Mouse (Mus musculus) lung, postnatal 36 days (tissue): Measurements from ENCODE around the gene Btbd3.

Experiments
- DNase-seq: peaks from one replicate; pipeline ENCODE4 v3.0.0; 2022; ENCODE audit warnings: mixed read lengths

Gene Btbd3

DNA sequence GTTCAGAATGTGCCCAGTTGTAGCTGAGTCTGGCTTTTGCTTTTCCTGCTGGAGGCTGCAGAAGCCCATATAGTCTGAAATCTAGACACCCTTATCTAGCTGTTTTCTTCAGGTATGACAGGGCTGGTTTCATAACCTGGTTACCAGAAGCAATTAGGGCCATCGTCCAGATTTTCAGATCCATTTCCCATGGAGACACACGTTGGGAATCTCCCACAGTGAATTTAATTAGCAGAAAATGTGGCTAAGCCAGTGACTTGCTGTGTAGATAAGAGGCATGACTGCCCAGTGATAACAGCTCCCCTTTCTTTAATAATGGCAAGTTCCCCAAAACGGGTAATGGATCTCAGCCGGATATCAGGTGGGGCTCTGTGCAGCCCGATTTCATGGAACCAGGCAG, 146.7 kb downstream of the Btbd3 start:
- no peak for DNase-seq

DNA sequence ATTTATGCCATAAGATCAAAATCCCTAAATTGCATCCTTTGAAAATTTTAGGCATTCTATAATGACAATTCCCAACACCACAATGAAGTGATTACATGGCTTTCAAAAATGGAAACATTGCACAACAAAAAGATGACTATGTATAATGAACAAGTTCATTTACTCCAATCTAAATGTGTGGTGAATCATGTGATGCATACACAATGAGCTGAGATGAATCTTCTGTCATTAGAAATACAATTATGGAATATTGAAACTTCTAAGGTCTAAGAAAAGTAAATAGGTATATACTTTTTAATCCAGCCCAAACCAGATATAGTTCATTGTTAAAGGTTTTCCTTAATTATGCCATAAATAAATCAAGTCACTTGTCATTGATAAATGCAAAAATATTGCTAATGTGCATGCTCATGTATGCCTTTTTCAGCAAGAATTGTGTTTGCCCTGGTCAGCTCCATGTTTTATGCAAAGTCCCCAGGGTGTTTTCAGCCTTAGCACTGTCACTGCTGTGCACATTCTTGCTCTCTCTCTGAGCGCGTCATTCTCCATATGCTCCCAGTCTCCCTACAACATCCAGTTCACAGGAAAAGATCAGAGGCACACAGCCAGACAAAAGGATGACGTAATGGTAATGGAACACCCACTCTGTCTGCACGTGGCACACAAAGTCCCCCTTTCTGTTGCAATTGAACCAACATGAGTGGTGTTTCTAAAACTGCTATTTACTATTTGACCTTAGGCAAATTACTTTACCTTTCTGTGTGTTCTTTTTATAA, 149.6 kb downstream of the Btbd3 start:
- DNase-seq: peak; percentile 15

DNA sequence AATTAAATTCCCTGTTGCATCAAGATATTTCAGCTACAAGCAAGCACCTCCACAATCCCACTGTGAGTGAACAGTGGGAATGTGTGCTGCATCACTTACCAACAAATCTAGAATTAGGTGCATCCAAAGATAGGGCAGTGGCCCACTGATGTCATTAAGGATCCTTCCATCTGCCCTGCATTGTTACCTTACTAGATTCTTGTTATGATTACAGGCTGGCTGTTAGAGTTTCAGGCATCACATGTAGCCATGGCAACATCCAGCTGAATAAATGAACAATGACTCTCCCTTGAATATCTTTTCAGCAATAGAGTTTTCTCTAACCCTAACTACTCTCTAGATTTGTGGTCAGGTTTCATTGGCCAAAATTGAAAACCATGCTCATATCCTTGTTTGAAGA, 150.3 kb downstream of the Btbd3 start:
- DNase-seq: no peak

DNA sequence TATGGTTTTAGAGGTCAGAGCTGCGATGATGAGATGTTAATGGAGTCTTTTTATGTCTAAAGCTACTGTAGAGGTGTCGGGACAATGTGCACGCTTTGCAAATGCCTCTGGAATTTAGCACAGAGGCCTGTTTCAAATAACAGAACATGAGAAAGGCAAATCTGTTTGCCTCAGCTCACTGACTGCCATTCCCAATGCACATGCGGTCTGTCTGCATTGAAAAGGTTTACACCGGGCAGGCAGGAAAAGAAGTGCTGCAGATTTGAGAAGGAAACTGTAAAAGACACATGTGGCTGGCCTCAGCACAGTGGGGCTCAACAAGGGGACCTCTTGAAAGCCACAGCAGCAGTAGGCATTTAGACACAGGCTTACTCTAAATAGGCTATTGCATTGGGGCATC, 156.2 kb downstream of the Btbd3 start:
- DNase-seq: no peak

DNA sequence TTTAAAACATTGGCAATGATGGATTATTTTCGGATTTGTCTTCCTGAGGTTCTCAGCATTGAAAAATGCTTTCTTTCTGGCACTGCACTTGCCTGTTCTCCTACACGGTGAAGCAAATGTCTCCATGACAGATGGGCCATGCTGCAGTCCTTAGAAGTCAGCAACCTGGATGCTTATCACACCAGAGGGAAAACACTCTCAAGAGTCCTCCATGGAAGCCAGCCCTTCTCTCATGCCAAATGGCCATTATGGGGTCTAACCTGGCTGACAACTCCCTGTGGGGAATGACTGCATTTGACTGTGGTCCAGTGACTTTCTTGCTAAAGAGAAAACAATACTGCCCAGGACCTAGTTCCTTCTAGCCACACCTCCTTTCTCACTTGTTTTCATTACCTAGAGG, 166.0 kb downstream of the Btbd3 start:
- no peak for DNase-seq

DNA sequence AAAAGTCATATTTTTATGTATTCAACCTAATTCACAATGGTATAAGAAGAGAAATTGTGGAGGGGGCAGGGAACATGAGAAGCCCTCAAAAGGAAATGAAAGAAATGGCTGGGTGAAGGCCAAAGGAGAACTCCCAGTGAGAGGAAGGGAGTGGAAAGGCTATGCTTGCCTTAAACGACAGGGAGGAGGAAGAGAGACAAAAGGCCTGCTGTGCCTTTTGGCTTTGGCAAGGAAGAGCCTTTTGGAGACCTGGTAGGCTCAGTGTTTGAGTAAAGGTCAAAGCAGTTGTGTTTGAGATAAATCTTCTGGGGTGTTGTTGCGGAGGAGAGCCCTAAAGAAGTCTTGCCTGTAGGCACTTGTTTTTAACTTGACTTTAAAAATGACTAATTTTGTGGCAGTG, 175.6 kb downstream of the Btbd3 start:
- peak; percentile 1 for DNase-seq

DNA sequence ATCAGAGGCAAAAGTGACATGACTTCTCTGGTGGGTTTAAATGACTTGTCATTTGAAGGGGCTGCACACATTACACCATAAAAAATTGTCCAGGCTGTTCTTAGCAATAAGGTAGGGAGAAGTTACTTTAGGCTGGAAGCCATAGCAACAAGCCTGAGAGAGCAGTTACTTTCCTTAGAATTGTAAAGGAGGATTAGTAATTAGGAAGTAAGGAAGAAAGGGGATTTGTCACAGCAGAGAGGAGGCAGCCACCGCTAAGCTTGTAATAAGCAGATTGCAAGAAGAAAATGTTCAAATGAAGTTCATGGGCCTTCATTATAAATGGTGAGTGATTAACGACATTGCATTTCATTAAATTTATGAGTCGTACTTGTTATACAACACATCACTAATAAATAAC, 190.1 kb downstream of the Btbd3 start:
- no peak for DNase-seq

DNA sequence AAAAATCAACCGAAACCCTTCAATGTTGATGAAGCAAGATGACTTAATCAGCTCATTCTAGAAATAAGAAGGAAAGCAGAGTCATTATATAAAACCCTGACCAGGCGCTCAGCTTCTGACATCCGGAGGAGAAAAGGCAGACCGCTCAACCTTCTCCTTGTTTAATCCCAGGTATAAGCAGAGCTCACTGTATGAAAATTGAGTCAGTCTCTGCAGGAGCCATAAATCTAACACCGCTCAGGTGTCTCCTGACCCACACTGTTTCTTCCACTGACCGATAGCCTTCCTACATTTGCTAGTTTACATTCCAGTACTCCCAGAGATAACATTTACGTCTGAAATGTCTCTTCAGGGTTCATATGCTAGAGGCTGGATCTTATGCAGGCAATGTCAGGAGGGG, 190.6 kb downstream of the Btbd3 start:
- no peak for DNase-seq

DNA sequence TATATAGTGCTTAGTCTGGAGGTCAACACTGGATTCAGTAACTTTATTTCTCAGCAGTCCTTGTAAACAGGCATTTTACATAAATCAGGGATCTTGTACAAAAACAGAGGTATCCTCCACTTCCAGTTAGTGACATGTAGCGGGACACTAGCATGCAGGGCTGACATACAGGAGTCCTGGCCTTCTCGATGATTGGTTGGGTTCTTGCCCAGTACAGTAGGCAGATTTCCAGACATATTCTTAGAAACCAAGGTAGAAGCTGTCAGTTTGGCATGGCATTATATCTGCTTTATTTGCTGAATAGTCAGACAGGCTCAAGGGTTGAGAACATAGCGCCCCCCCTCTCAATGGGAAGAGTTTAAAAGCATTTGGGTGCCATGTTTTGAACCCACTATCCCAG, 191.3 kb downstream of the Btbd3 start:
- no peak for DNase-seq

DNA sequence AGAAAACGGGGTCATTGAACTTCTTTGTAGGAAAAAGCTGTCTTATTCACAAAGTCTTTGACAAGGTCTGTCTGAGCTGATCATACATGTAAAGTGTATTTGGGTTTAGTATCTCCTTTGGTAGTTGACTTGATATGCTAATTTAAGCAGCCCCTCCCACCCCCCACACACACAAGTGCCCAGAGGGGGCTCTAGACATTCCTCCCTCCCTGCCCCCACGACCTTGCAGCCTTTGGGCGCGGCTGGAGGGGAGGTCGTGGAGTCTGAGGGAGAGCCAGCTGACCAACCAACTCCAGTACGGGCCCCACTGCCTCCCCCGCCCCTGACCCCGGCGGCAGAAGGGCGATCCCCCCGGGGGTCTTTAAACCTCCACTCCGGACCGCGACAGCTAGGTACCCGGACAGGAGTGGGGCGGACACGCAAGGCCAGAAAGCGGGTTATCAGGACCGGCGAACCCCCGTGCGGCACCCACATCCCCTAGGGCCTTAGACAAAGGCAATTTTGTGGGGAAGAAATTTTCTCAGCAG, 211.7 kb downstream of the Btbd3 start:
- no peak for DNase-seq

DNA sequence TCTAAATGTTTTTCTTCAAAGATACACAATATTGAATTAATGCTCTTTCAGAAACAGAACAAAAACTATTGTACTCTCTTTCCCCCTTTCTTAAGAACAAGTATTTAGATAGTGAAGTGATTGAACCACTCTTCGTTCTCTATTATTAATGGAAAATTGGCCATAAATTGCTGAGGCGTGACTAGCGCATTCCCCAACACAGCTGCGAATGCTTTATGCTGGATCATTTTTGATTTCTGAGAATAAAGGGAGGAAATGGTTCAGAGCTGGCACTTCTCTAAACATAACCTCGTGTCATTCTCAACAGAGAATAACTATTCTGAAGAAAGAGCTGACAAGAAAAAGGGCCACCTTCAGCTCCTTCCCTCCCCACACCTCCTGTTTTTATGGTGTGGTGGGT, 217.0 kb downstream of the Btbd3 start:
- DNase-seq: no peak

DNA sequence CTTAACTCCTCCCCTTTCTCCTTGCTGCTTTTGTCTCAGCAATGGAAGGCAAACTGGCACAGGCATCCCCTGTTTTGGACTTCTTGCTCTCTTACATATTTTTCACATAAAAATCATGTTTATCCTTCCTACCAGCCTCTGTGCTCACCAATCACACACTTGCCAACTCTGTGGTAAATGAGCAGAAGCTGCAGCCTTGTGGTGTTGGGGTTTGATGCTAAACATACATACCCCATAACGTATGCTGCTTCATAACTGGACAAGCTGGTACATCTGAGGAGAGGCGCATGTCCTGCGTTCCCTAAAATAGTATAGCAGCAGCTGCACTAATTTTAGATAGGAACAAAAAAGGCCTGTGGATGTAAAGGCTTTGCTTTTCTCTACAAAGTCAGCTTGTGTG, 220.1 kb downstream of the Btbd3 start:
- no peak for DNase-seq

DNA sequence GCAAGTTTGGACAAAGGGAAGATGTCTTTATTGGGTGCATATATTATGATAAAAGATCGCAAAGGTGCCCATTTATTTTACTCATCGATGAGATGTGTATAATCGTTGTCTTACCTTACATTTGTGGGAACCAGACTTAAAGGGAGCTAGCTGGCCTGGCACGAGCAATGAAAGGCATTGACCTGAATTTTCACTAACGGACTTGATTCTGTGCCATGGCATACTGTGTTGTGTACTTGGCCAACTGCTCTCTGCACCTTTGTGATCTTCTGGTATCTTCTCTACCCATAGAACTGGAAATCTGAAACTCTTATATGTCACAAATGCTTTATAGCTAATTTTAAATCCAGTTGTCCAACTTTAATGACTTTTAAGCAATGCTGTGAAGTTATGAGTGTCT, 220.9 kb downstream of the Btbd3 start:
- no peak for DNase-seq

DNA sequence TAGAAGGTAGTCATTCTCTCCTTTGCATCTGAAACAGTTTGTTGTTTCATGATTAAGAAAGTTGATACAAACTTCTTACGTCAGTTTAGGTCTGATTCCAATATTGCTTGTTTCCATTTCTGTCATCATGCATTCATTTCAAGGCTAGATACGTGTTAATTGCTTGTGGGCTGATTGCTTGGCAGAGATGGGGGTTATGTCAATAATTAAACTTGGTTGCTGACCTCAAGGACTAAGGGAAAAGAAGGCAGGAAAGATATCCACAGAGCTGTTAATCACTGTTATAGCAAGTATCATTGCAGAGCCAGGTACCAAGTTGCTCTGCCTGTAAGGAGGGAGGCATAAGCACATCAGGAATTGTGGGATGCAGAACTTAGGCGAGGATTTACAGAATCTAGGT, 226.2 kb downstream of the Btbd3 start:
- no peak for DNase-seq

DNA sequence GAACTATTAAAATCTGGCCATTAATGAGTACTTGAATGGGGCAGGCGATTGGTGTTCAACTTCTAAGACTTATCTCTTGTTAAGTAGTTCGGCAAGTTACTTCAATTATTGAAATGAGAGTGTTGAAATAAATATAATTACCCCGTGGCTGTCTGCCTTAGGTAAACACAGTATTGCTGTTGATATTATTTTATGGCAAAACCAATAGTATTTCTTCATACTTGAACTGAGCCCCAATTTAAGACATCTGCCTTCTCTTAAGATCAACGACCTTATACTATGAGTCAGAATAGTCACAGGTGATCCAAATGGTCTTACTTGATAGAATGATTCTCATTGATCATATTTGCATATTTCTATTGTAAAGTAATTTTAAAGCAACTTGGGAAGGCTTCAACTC, 228.5 kb downstream of the Btbd3 start:
- DNase-seq: no peak

DNA sequence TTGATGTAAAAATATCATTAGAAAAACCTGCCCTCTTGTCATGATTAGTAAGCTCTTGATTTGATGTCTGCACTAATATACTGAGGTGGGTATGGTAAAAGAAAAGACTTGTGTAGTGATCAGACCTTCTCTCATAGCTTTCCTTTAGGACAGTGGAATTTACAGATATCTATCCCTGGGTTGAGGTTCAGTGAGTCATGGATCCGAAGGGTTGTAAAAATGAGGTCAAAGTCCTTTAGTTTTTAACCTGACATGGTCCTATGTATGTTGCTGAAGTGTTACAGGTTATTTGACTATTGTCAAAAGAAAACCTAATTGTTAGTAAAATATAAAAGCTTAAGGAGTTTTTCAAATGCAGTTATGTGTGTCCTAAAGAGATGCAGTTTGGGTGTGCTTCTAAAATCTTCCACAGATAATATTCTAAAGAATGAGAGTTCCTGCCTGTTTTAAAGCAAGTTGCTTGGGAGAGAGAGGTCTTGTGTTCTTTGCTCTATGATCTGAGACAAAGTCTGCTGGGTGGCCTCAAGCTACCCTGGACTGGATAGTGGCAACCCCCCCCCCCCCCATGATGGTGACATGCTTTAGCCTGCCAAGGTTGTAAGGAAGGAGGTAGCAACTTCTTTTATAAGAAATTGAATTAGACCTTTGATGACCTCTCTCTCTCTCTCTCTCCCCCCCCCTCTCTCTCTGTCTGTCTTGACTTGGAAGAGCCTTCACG, 234.5 kb downstream of the Btbd3 start:
- DNase-seq: no peak

DNA sequence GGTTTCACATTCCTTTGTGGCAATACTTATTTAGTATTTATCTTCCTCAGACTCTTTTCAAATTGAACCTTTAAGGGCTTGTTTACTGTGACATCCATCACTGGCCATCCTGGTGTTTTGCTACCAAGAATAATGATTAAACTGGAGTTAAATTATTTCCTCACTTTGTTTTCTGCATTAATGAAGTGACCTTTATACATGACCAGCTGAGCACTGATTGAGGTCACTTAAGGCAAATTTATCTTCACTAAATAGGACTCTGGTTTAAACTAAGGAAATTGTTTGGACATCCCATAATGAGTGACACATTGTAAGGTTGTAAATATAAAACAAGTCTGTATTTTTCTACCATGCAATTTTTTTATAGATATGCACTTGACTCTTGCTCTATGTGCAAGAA, 235.8 kb downstream of the Btbd3 start:
- DNase-seq: no peak

DNA sequence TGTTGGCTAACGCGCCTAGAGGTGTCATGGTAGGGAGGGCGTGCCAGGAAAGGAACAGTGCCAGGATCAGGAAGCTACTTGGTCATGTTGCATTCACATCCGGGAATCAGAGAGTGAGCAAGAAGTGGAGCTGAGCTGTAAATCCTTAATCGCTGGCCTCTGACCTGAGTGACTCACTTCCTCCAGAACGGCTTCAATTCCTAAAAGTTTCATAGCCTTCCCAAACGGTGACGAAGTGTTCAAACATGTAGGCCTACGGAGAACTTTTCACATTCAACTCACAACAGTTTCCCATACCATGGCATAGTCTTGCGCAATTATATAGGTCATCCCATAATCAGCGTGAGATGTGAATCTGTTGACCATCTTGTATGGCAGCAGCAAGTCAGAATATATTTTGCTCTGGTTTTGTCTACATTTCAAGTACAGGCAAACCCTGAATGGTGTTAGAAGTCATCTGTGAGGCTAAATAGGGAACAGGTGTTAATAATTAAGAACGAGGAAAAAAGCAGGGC, 247.6 kb downstream of the Btbd3 start:
- DNase-seq: no peak

DNA sequence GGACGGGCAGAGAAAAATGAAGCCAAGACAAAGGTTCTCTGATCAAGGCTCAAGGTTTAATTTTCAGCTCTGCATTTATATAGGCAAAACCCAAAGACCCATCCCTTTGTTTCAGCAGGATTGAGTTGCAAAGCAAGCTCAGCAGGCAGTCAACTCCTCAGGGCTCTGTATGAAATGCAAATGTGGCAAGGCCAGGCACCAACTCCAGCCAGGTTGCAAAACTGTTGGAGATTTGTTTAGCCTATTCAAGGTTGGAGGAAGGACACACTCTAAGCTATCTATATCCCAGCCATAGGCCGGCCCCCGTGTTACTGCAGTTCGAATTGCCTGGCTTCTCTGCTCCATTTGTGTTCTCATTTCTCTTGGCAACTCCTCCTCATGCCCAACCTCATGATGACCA, 259.2 kb downstream of the Btbd3 start:
- DNase-seq: no peak

DNA sequence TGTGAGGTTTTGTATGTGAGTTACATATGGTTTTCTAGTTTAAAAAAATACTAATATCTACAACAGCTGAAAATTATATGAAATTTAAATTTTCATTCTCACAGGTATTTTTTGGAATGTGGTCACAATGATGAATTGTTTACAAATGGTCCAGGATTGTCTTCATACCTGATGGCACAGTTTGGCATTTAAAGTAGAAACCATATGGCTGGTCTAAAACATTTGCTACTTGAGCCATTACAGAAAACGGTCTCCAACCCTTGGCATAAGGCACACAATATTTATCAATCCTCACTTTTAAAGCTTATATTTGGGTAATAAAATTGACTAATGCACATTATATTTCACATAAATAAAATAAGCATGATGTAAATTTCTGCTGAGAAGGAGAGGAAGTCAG, 272.1 kb downstream of the Btbd3 start:
- DNase-seq: no peak

DNA sequence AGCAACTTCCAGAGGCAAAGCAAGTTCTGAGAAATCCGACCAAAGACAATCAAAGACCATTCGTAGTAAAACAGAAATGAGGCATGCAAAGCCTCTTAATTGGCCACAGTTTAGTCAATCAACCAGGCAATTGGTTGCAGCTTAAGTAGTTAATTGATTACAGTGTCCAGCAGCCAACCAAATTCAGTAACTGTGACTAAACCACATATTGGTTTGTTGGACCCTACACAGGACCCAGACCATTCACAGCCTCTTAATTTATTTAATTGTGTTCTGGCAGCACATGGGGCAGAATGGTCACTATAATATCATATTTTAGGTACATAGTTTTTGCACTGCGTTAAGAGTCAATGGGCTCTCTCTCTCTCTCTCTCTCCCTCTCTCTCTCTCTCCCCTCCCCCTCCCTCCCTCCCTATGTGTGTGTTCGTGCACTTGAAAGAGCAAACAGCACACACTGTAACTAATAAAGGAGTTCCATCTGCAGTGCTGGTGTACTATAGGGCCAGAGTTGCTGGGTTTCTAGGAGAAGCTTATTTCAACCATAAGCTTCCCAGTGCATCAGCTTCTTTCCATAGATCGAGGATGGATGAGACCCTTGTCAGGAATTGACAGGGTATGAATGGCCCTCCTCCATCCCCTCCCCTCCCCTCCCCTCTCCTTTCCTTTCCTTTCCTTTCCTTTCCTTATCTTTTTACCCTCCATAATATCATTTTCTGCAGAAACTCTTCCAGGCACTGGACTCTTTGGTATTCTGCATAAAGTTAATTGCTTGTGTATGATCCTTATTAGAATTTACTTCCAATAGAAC, 275.0 kb downstream of the Btbd3 start:
- no peak for DNase-seq

DNA sequence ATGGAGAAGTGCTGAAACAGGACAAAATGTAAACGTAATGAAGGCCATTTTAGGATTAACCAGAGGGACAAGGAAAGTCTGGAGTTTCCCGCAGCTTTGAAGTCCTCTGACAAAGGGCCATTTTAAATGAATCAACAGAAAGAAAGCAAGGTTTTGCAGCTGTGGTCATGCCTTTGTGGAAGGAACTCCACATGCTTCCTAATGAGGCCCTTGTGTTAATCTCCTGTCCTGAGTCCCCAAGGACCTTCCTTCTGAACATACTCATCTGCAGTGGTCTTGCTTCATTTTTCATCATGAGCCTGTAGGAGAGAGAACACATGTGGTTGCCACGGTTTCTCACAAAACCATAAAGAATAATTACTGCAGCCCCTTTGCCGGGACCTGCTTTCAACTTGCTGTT, 275.6 kb downstream of the Btbd3 start:
- no peak for DNase-seq

DNA sequence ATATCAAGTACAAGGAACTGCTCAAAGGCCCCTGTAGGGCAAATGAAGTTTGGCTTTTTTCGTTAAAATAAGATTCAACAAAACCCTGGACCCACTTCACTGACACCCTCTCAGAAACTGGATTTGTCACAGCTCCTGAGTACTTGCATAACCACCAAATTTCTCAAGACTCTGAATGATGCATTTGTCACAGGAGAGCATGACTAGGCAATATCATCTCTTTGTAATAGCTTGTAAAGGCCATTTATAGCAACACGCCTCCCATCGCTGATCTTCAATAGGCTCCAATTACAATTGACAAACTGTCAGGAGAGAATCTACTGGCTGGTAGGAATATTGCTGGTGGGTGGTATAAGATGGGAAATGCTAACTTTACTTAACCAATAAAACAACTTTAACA, 283.3 kb downstream of the Btbd3 start:
- no peak for DNase-seq
